Mouse (Mus musculus) urinary bladder, postnatal 14 days (tissue): Measurements from ENCODE around the gene Map3k5.
"Not testable (repeated sequence)": the region's sequence is repeated elsewhere in the genome, so short reads cannot be mapped to it uniquely, and the experiment has no call there.

ENCODE experiments used
- DNase-seq: peaks from one replicate; pipeline ENCODE4 v3.0.0; 2021; ENCODE audit warnings: low spot score

Map3k5 gene

GRCm38 (mm10) chr10:19966597-19966996, 32.3 kb downstream of the Map3k5 start:
- no peak for DNase-seq

- no peak for DNase-seq
Measured at GRCm38 (mm10) chr10:19968445-19968844, 34.2 kb downstream of the Map3k5 start.

- peak; percentile 35 for DNase-seq
Measured at GRCm38 (mm10) chr10:19969831-19970460, 35.7 kb downstream of the Map3k5 start.

GRCm38 (mm10) chr10:19971491-19971890, 37.2 kb downstream of the Map3k5 start:
- DNase-seq, result not testable (repeated sequence)

GRCm38 (mm10) chr10:19973321-19974108, 39.2 kb downstream of the Map3k5 start:
- no peak for DNase-seq

GRCm38 (mm10) chr10:19977557-19977956, 43.3 kb downstream of the Map3k5 start:
- no peak for DNase-seq

GRCm38 (mm10) chr10:19978662-19979199, 44.5 kb downstream of the Map3k5 start:
- no peak for DNase-seq

- peak; percentile 2 for DNase-seq
Measured at GRCm38 (mm10) chr10:19987736-19988135, 53.5 kb downstream of the Map3k5 start.

GRCm38 (mm10) chr10:19989986-19990385, 55.7 kb downstream of the Map3k5 start:
- DNase-seq, result no peak

GRCm38 (mm10) chr10:19990638-19991037, 56.4 kb downstream of the Map3k5 start:
- peak; percentile 2 for DNase-seq

- DNase-seq, result peak; percentile 2
Measured at GRCm38 (mm10) chr10:19991237-19991865, 57.1 kb downstream of the Map3k5 start.

GRCm38 (mm10) chr10:19991866-19992252, 57.6 kb downstream of the Map3k5 start:
- peak; percentile 10 for DNase-seq

GRCm38 (mm10) chr10:19994469-19995450, 60.5 kb downstream of the Map3k5 start:
- DNase-seq, result no peak

GRCm38 (mm10) chr10:19996151-19996550, 61.9 kb downstream of the Map3k5 start:
- DNase-seq, result no peak

- DNase-seq, result no peak
Measured at GRCm38 (mm10) chr10:19999703-20000407, 65.6 kb downstream of the Map3k5 start.

- no peak for DNase-seq
Measured at GRCm38 (mm10) chr10:20000408-20000770, 66.1 kb downstream of the Map3k5 start.

- no peak for DNase-seq
Measured at GRCm38 (mm10) chr10:20001990-20002389, 67.7 kb downstream of the Map3k5 start.

GRCm38 (mm10) chr10:20003006-20003405, 68.7 kb downstream of the Map3k5 start:
- no peak for DNase-seq

- no peak for DNase-seq
Measured at GRCm38 (mm10) chr10:20004786-20005185, 70.5 kb downstream of the Map3k5 start.

GRCm38 (mm10) chr10:20005491-20005952, 71.2 kb downstream of the Map3k5 start:
- no peak for DNase-seq
